Mouse (Mus musculus) stomach, embryonic 14.5 days (tissue): ENCODE data around the gene Nom1. TPM values are rescaled to one million over a fixed set of nuclear protein-coding genes. Genes with fewer than 3 reads are reported as not detected.

Source experiments
- ATAC-seq: fragments of 200-750 bp; cut with Nextera tagmentation; 2 replicates; pipeline ENCODE4 v1.8.0; 2017; ENCODE audit warnings: low read depth, moderate TSS enrichment; ENCODE audit not compliant: insufficient number of reproducible peaks, insufficient read depth, low FRiP score
- H3K27ac ChIP-seq: fragments of 300-500 bp; sonication (generic); 2 replicates; pipeline ENCODE4 v1.5.1; 2014; ENCODE audit warnings: mild to moderate bottlenecking, low read length, moderate library complexity, mixed read lengths
- H3K27me3 ChIP-seq: fragments of 300-500 bp; sonication (generic); 2 replicates; pipeline ENCODE4 v1.6.1; 2014; ENCODE audit warnings: low read length, control low read depth, mixed read lengths; ENCODE audit not compliant: control insufficient read depth, insufficient read depth
- H3K36me3 ChIP-seq: fragments of 300-500 bp; sonication (generic); 2 replicates; pipeline ENCODE4 v1.6.1; 2014; ENCODE audit warnings: mild to moderate bottlenecking, control low read depth, low read length, moderate library complexity, mixed read lengths; ENCODE audit not compliant: control insufficient read depth, insufficient read depth
- H3K4me1 ChIP-seq: fragments of 300-500 bp; sonication (generic); 2 replicates; pipeline ENCODE4 v1.6.1; 2014; ENCODE audit warnings: low read length, control low read depth, mixed read lengths; ENCODE audit not compliant: control insufficient read depth, insufficient read depth
- H3K4me2 ChIP-seq: fragments of 300-500 bp; sonication (generic); replicated peaks from 2 replicates; pipeline ENCODE4 v1.6.1; 2014; ENCODE audit warnings: low read depth, low read length, control low read depth
- H3K4me3 ChIP-seq: fragments of 300-500 bp; sonication (generic); 2 replicates; pipeline ENCODE4 v1.5.1; 2014; ENCODE audit warnings: low read depth, low read length, control low read depth
- H3K9ac ChIP-seq: fragments of 300-500 bp; sonication (generic); replicated peaks from 2 replicates; pipeline ENCODE4 v1.6.1; 2014; ENCODE audit warnings: low read depth, mild to moderate bottlenecking, control low read depth, low read length, moderate library complexity, mixed read lengths
- H3K9me3 ChIP-seq: fragments of 300-500 bp; sonication (generic); 2 replicates; pipeline ENCODE4 v1.6.1; 2016; ENCODE audit warnings: low read depth, low read length, control low read depth; ENCODE audit not compliant: control insufficient read depth
- WGBS: fragments of 180-500 bp; shearing (Covaris S2); extraction: QIAGEN DNeasy Blood & Tissue Kit; methylation state at CpG from one replicate; pipeline ENCODE4 v1.1.7; 2014; 5-methylcytosine and 5-hydroxymethylcytosine counted together
- polyA plus RNA-seq: library from polyadenylated mRNA; unstranded; fragments of >200 nt; fragmentation: Nextera tagmentation; extraction: Ambion mirVana; gene quantifications from 2 replicates; pipeline ENCODE4 v1.2.1, GENCODE M21; 2014

Nom1 gene
- polyA plus RNA-seq, 1 experiment from 2014 or later = 19.0 TPM

DNA sequence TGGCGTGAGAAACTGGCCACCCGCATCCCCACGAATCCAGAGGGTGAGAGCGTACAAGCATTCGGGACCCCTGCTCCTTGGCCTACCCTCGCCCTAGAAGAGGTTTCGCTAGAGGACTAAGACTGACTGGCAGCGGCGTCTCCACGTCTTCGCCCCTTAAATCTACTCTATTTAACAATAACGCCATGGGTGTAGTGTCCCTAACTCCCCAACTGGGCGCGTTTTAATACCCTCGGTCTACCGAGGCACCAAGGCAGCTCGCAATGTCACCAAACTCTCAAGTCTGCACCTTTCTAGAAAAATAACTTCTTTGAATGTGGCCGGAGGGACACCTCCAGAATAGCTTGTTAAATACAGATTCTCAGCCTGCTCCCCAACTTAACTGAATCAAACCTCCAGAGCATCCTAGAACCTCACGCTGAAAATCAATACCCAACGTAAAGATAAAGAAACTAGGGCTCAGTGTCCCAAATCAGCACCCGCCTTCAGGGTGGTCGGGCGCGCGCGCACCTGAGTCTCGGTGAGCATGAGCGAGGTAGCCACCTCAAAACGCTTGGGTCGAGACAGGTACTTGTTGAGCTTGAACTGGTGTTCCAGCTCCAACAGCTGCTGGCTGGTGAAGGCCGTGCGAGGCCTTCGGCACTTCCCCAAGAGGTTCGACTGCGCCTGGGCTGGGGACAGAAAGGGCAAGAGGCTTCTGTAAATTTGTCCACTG lies 39.9 kb downstream of the Nom1 start:
- no peaks in the 10 kb centered on the region for H3K36me3 ChIP-seq
- ATAC-seq = no peak
- peaks cover 54% of the 10 kb centered on the region for H3K27me3 ChIP-seq
- H3K4me3 ChIP-seq = peak overlapping the region; percentile 49
- no peak overlapping the region for H3K27ac ChIP-seq
- no peaks in the 10 kb centered on the region for H3K9me3 ChIP-seq
- no peaks in the 10 kb centered on the region; the same call in 1 of the 2 replicates for H3K4me1 ChIP-seq
- peak overlapping the region; percentile 30; the same call in 1 of the 2 replicates for H3K9ac ChIP-seq
- 6% methylated on average over 35 of the region's 35 CpGs for WGBS
- peak overlapping the region; percentile 32 for H3K4me2 ChIP-seq

DNA sequence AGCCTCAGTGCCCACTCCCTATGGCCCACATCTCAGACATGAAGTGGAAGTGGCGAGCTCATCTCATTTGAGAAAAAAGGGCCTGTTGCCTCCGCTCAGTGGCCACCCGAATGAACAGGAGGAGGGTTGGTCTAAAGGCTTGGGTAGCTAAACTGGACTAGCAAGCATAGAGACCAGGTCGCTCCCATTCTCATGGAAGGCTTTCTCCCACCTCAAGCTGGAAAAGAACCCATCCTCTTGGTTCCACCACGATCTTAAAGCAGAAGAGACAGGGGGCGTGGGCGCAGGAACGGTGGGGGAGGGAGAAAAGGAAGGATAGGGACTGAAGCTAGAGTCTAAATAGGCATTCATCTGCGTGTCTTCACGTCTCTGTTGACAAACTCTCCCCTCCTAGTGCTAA lies 40.6 kb downstream of the Nom1 start:
- Histone ChIP-seq H3K9ac (peak overlapping the region; percentile 30; the same call in 1 of the 2 replicates), H3K27me3 (peaks cover 50% of the 10 kb centered on the region), H3K4me1 (no peaks in the 10 kb centered on the region; the same call in 1 of the 2 replicates), H3K36me3 (no peaks in the 10 kb centered on the region), H3K4me2 (peak overlapping the region; percentile 32), H3K27ac (no peak overlapping the region), H3K4me3 (peak overlapping the region; percentile 49), H3K9me3 (no peaks in the 10 kb centered on the region)
- WGBS = 8% methylated on average over 10 of the region's 10 CpGs
- ATAC-seq = no peak

DNA sequence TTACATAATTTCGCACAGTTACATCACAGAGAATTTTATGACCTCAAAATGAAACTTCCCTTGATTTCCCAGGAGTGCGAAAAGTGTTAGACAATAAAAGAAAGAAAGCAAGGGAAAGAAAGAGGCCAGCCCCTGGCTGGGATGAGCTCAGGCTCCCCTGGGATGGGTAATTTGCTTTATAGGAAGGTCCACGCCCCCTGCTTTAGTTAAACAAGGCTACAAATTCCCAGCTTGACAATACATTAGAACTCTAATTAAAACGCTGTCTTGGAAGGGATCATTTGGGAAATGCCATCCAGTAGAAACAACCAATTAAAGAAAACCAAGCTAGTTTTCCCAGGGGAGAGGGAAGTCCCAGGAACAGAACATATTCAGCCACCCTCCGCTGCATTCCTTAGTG lies 41.1 kb downstream of the Nom1 start:
- Histone ChIP-seq H3K27ac (no peak overlapping the region), H3K4me2 (peak overlapping the region; percentile 32), H3K4me1 (no peaks in the 10 kb centered on the region; the same call in 1 of the 2 replicates), H3K9ac (no peak overlapping the region; the same call in 1 of the 2 replicates), H3K36me3 (no peaks in the 10 kb centered on the region), H3K4me3 (peak overlapping the region; percentile 49; the same call in 1 of the 2 replicates), H3K9me3 (no peaks in the 10 kb centered on the region), H3K27me3 (peaks cover 50% of the 10 kb centered on the region)
- 10% methylated on average over 5 of the region's 5 CpGs for WGBS
- ATAC-seq = no peak

DNA sequence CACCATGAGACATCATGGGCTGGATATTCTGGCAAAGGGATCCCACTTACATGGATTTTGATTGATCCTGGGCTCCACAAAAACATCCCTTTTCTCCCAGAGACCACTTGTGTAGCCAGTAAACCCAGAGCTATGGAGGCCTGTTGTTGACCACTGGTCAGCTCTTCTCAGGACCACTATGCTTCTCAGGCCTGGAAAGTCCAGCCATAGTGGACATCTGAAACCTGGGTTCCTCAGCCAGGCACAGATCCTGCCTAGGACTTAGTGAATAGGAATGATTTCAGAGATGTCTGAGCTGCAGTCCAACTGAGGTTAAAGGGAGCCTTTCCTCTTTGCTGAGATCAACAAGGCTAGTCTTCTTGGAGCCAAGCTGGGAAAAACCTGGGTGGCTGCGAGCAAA lies 41.6 kb downstream of the Nom1 start:
- H3K9me3 ChIP-seq = no peaks in the 10 kb centered on the region
- peaks cover 50% of the 10 kb centered on the region for H3K27me3 ChIP-seq
- no peaks in the 10 kb centered on the region for H3K36me3 ChIP-seq
- 5% methylated on average over 1 of the region's 1 CpGs for WGBS
- no peak overlapping the region for H3K27ac ChIP-seq
- H3K4me1 ChIP-seq = no peaks in the 10 kb centered on the region; the same call in 1 of the 2 replicates
- H3K4me3 ChIP-seq = peak overlapping the region; percentile 49
- H3K9ac ChIP-seq = 0 out of 2 replicates have a peak overlapping the region, but pooled peaks have one; percentile 25
- H3K4me2 ChIP-seq = peak overlapping the region; percentile 53
- no peak for ATAC-seq

DNA sequence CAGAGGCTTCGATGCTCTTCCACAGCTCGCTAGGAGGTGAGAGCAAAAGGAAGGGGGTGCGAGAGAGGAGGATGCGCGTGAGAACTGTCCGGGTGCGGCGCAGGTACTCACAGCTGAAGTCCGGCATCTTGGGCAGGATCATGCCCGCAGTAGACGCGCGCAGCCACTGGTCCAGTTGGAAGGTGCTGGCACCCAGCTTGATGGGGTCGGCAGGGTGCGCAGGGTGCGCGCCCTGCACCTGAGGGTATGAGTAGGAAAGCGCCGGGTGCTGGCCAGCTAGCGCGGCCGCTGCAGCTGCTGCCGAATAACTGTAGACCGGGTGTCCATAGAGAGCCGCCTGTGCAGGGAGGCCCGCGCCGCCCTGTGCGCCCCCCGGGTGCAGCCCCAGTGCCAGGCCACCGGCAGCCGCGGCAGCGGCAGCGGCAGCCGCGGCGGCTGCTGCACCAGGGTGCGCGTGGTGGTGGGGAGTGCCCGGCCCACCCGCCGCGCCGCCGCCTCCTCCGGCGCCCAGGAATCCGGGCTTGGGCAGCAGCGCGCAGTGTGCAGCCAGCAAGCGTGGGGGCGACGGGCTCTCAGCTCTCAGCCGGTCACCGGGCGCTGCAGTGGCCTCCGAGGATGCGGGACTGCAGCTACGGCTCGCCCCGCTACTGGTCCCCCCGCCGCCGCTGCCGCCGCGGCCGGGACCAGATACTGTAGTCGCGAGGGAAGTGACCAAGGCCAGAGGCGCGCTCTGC lies 43.2 kb downstream of the Nom1 start:
- peak overlapping the region; percentile 49 for H3K4me3 ChIP-seq
- peak overlapping the region; percentile 33; the same call in 1 of the 2 replicates for H3K27ac ChIP-seq
- WGBS = 2% methylated on average over 64 of the region's 73 CpGs
- peak overlapping the region; percentile 53 for H3K9ac ChIP-seq
- H3K9me3 ChIP-seq = no peaks in the 10 kb centered on the region
- ATAC-seq = no peak
- no peaks in the 10 kb centered on the region; the same call in 1 of the 2 replicates for H3K4me1 ChIP-seq
- H3K27me3 ChIP-seq = peaks cover 49% of the 10 kb centered on the region
- no peaks in the 10 kb centered on the region for H3K36me3 ChIP-seq
- H3K4me2 ChIP-seq = peak overlapping the region; percentile 53

DNA sequence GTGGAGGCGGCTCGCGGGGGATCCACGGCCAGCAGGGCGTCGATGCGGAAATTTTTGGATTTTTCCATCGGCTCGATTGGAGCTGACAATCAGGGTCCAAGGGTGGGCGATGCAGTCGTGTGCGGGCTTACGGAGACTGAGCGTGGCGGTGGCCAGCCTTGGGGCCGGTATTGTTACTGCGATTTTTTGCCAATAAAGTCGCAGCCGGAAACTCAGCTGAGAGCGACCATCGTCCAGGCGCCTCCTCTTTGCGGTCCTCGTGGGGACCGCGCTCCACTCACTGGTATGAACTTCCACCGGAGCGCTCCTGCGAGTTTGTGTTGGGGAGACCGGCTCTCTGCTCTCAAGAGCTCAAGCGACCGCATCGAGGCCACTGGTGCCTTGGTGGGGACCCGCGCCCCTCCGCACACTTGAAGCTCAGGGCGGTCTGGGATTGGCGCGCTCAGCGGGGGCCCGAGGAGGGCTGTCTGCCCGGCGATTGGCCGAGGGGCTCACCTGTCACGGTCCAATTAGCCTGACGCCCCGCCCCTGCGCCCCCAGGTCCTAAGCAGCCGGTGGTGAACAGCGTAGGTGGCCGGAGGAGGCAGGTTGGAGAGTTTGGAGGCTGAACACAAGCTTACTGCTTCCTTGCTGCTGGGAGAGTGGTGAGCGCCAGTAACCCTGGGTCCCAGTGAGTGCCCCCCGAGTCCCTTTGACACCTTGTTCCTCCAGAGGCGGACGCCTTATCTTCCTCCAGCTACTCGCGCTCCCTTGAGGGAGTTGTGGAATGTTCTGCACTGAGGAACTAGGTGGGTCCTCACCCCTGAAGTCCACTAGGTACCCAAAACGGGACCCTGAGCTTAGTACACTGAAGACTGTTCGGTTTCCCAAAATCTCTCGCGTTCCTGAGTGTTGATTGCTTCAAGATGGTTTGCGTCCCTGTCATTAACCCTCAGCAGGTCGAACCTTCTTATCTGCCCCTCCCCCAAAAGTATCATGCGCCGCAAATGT lies 44.0 kb downstream of the Nom1 start, which contains the start of gene Mnx1:
TSS of gene Mnx1 (minus strand) at position 263 of the 990 bp plus-strand sequence.
- no peaks in the 10 kb centered on the region for H3K9me3 ChIP-seq
- H3K27me3 ChIP-seq = peaks cover 55% of the 10 kb centered on the region
- peak within 1 kb of the TSS; percentile 49 for H3K4me3 ChIP-seq
- peak within 1 kb of the TSS; percentile 53 for H3K9ac ChIP-seq
- under 1% methylated on average over 65 of the region's 65 CpGs for WGBS
- peak within 1 kb of the TSS; percentile 33; the same call in 1 of the 2 replicates for H3K27ac ChIP-seq
- H3K36me3 ChIP-seq = no peaks in the 10 kb centered on the region
- H3K4me1 ChIP-seq = no peaks in the 10 kb centered on the region; the same call in 1 of the 2 replicates
- peak within 1 kb of the TSS; percentile 53 for H3K4me2 ChIP-seq
- peak; percentile 93 for ATAC-seq

DNA sequence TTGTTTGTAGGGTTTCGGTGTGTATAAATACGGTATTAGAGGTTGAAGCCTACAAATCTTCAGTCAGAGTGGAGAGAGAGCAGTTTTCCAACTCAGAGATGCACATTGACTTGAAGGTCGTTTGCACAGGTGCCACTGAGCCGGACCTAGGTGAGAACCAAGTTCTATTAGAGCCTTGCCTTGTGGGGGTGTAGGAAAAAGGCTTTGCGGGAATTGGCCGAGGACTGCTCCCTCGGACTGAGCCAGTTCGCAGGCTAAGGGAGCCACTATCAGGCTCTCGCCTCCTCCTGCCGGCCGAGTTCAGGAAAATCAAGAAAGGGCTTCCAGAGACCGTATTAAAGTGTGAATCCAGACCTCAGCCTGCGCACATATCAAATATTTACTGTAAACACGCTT lies 44.7 kb downstream of the Nom1 start:
- Histone ChIP-seq H3K36me3 (no peaks in the 10 kb centered on the region), H3K4me2 (peak overlapping the region; percentile 53), H3K9ac (no peak overlapping the region), H3K27me3 (peaks cover 53% of the 10 kb centered on the region), H3K27ac (no peak overlapping the region), H3K9me3 (no peaks in the 10 kb centered on the region), H3K4me3 (peak overlapping the region; percentile 49), H3K4me1 (no peaks in the 10 kb centered on the region; the same call in 1 of the 2 replicates)
- no peak; the same call in 1 of the 2 replicates for ATAC-seq
- WGBS = 1% methylated on average over 14 of the region's 14 CpGs
